Mouse (Mus musculus) CH12.LX (cell line): ENCODE measurements around the gene Adamtsl1. TPM values are rescaled to one million over a fixed set of nuclear protein-coding genes. Genes with fewer than 3 reads are reported as not detected.

Experiments used
- DNase-seq: peaks from one replicate; pipeline ENCODE4 v3.0.0-alpha.2; 2013; ENCODE audit errors: extremely low read depth
- H3K27ac ChIP-seq: 2 replicates; pipeline ENCODE4 v1.5.1; 2012; ENCODE audit warnings: low read depth, mild to moderate bottlenecking, control low read depth, moderate library complexity; ENCODE audit not compliant: insufficient read depth
- H3K27me3 ChIP-seq: replicated peaks from 2 replicates; pipeline ENCODE3; 2012; ENCODE audit warnings: inconsistent platforms
- H3K36me3 ChIP-seq, 2 experiments: replicated peaks in 1 of 2; 2 replicates each; pipeline versions ENCODE3 to v1.6.1; 2012; ENCODE audit warnings: inconsistent platforms in 1 of 2, low read length in 1 of 2, mild to moderate bottlenecking in 1 of 2, mixed read lengths in 1 of 2, moderate library complexity in 1 of 2; ENCODE audit not compliant: control insufficient read depth in 1 of 2, insufficient read depth in 1 of 2
- H3K4me1 ChIP-seq, 2 experiments: 2 replicates each; pipeline ENCODE4 v1.6.1; 2012; ENCODE audit warnings: inconsistent platforms in 1 of 2, moderate library complexity in 1 of 2; ENCODE audit not compliant: insufficient read depth in 2 of 2, control insufficient read depth in 1 of 2
- H3K4me2 ChIP-seq: 2 replicates; pipeline ENCODE4 v1.6.1; 2012; ENCODE audit warnings: low read depth, mild to moderate bottlenecking, control low read depth; ENCODE audit not compliant: poor library complexity, insufficient read depth, severe bottlenecking
- H3K4me3 ChIP-seq, 3 experiments: fragments of 150-350 bp in 1 of 3; sonication (generic) in 1 of 3; replicated peaks in 1 of 3; 2 replicates each; pipeline versions ENCODE3 to v1.5.1; 2011 to 2012; ENCODE audit warnings: low read depth in 2 of 3, low read length in 2 of 3, mild to moderate bottlenecking in 2 of 3, moderate library complexity in 2 of 3, control low read depth in 1 of 3, improper control_type of control experiment in 1 of 3, inconsistent platforms in 1 of 3, mixed read lengths in 1 of 3; ENCODE audit not compliant: poor library complexity in 1 of 3
- H3K79me2 ChIP-seq: replicated peaks from 2 replicates; pipeline ENCODE4 v1.6.1; 2012; ENCODE audit warnings: mild to moderate bottlenecking, moderate library complexity; ENCODE audit not compliant: control insufficient read depth, poor library complexity, insufficient read depth, severe bottlenecking; ENCODE audit errors: extremely low read depth
- H3K9ac ChIP-seq: 2 replicates; pipeline ENCODE4 v1.6.1; 2012; ENCODE audit warnings: low read depth, mild to moderate bottlenecking, control low read depth, moderate library complexity; ENCODE audit not compliant: insufficient read depth
- H3K9me3 ChIP-seq: replicated peaks from 2 replicates; pipeline ENCODE3; 2012; ENCODE audit warnings: low read length, inconsistent platforms, mixed read lengths
- CHD2 ChIP-seq: IDR thresholded peaks from 2 replicates; pipeline ENCODE4 v1.6.1; 2011; ENCODE audit warnings: low read length, improper control_type of control experiment
- CTCF ChIP-seq, 2 experiments: IDR thresholded peaks in 1 of 2; conservative IDR thresholded peaks in 1 of 2; 2 replicates each; pipeline ENCODE4 v1.5.1; 2011 to 2012; ENCODE audit warnings: low read depth in 2 of 2, low read length in 2 of 2, improper control_type of control experiment in 1 of 2, inconsistent platforms in 1 of 2, mild to moderate bottlenecking in 1 of 2, moderate library complexity in 1 of 2
- ELF1 ChIP-seq: IDR thresholded peaks from 2 replicates; pipeline ENCODE4 v1.6.1; 2014; ENCODE audit warnings: low read depth, mild to moderate bottlenecking, inconsistent platforms, low read length, improper control_type of control experiment
- ETS1 ChIP-seq: conservative IDR thresholded peaks from 2 replicates; pipeline ENCODE4 v1.6.1; 2012; ENCODE audit warnings: low read depth, mild to moderate bottlenecking, inconsistent platforms, low read length, improper control_type of control experiment, moderate library complexity
- HCFC1 ChIP-seq: IDR thresholded peaks from 2 replicates; pipeline ENCODE4 v1.6.1; 2012; ENCODE audit warnings: low read depth, mild to moderate bottlenecking, inconsistent platforms, low read length, improper control_type of control experiment
- JUND ChIP-seq: conservative IDR thresholded peaks from 2 replicates; pipeline ENCODE4 v1.6.1; 2011; ENCODE audit warnings: low read depth, low read length, improper control_type of control experiment
- KAT2A ChIP-seq: IDR thresholded peaks from 2 replicates; pipeline ENCODE4 v1.6.1; 2012; ENCODE audit warnings: low read length, improper control_type of control experiment, inconsistent platforms; ENCODE audit not compliant: insufficient replicate concordance
- MAZ ChIP-seq: IDR thresholded peaks from 2 replicates; pipeline ENCODE4 v1.6.1; 2012; ENCODE audit warnings: low read depth, mild to moderate bottlenecking, inconsistent platforms, low read length, improper control_type of control experiment, moderate library complexity
- MEF2A ChIP-seq: IDR thresholded peaks from 2 replicates; pipeline ENCODE4 v1.6.1; 2014; ENCODE audit warnings: low read depth, mild to moderate bottlenecking, inconsistent platforms, low read length, improper control_type of control experiment, borderline replicate concordance
- NELFE ChIP-seq: IDR thresholded peaks from 2 replicates; pipeline ENCODE4 v1.6.1; 2011; ENCODE audit warnings: low read depth, low read length, improper control_type of control experiment
- NRF1 ChIP-seq: IDR thresholded peaks from 2 replicates; pipeline ENCODE4 v1.6.1; 2014; ENCODE audit warnings: low read depth, mild to moderate bottlenecking, inconsistent platforms, low read length, improper control_type of control experiment, moderate library complexity
- PAX5 ChIP-seq: IDR thresholded peaks from 2 replicates; pipeline ENCODE4 v1.6.1; 2012; ENCODE audit warnings: low read length, inconsistent platforms, mixed read lengths
- SIN3A ChIP-seq: IDR thresholded peaks from 2 replicates; pipeline ENCODE4 v1.6.1; 2012; ENCODE audit warnings: low read length, improper control_type of control experiment, inconsistent platforms
- SMC3 ChIP-seq: IDR thresholded peaks from 2 replicates; pipeline ENCODE4 v1.6.1; 2011; ENCODE audit warnings: low read depth, low read length, improper control_type of control experiment
- USF1 ChIP-seq: IDR thresholded peaks from 2 replicates; pipeline ENCODE4 v1.6.1; 2014; ENCODE audit warnings: low read depth, mild to moderate bottlenecking, inconsistent platforms, low read length, improper control_type of control experiment
- ZC3H11A ChIP-seq: IDR thresholded peaks from 2 replicates; pipeline ENCODE4 v1.6.1; 2012; ENCODE audit warnings: low read depth, mild to moderate bottlenecking, inconsistent platforms, low read length, improper control_type of control experiment
- ZKSCAN1 ChIP-seq: IDR thresholded peaks from 2 replicates; pipeline ENCODE4 v1.6.1; 2012; ENCODE audit warnings: low read depth, inconsistent platforms, low read length, improper control_type of control experiment, borderline replicate concordance
- ZMIZ1 ChIP-seq: IDR thresholded peaks from 2 replicates; pipeline ENCODE4 v1.6.1; 2012; ENCODE audit warnings: low read depth, mild to moderate bottlenecking, inconsistent platforms, low read length, improper control_type of control experiment
- ZNF384 ChIP-seq: IDR thresholded peaks from 2 replicates; pipeline ENCODE4 v1.6.1; 2012; ENCODE audit warnings: low read depth, low read length, improper control_type of control experiment, inconsistent platforms
- dilution Hi-C: fragments of 300-500 bp; cut with MboI; formaldehyde crosslinking; loops from 2 replicates; pipeline ENCODE4 v1.14.3; 2020; ENCODE audit warnings: low sequenced_read_pairs; ENCODE audit not compliant: extremely low pct_unique_long_range_greater_than_20kb, extremely low pct_ligation_motif_present
- in situ Hi-C: fragments of 300-500 bp; cut with MboI; formaldehyde crosslinking; loops from 3 replicates; pipeline ENCODE4 v1.14.3; 2019; ENCODE audit warnings: low sequenced_read_pairs, low pct_ligation_motif_present, low pct_unique_long_range_greater_than_20kb, mixed read lengths
- polyA plus RNA-seq: library from polyadenylated mRNA; unstranded; fragments of >175 nt; gene quantifications from 2 replicates; pipeline ENCODE4 v1.2.1, GENCODE M21; 2012; ENCODE audit warnings: low read depth; ENCODE audit not compliant: insufficient read length
- total RNA-seq, 2 experiments: library from RNA; depleted of rRNA; stranded (reverse); fragments of 300-350 nt in 1 of 2; fragments of >200 nt in 1 of 2; gene quantifications; 2 replicates each; pipeline ENCODE4 v1.2.3; 2012 to 2014

The Adamtsl1 gene
- total and polyA plus RNA-seq, 3 experiments = not detected

- Histone ChIP-seq H3K4me3 (no peak overlapping the region), H3K27ac (no peak overlapping the region), H3K9ac (no peak overlapping the region), H3K4me2 (no peak overlapping the region), H3K79me2 (no peaks in the 10 kb centered on the region), H3K9me3 (no peaks in the 10 kb centered on the region), H3K4me1 (no peaks in the 10 kb centered on the region), H3K27me3 (no peaks in the 10 kb centered on the region), H3K36me3 (no peaks in the 10 kb centered on the region)
- in situ Hi-C loops (no loop called here), dilution Hi-C loops (no loop called here)
- TF ChIP-seq SIN3A (no peak), NELFE (no peak), KAT2A (no peak), HCFC1 (no peak), MAZ (no peak), ETS1 (no peak)
- DNase-seq = no peak
Measured at GRCm38 (mm10) chr4:86407200-86407527, 893.2 kb downstream of the Adamtsl1 start.

GRCm38 (mm10) chr4:86408421-86408820 is 894.4 kb downstream of the Adamtsl1 start:
- in situ Hi-C loops = no loop called here
- H3K36me3 ChIP-seq = no peaks in the 10 kb centered on the region
- H3K4me1 ChIP-seq = no peaks in the 10 kb centered on the region
- H3K9ac ChIP-seq = no peak overlapping the region
- no peak overlapping the region for H3K4me2 ChIP-seq
- no peaks in the 10 kb centered on the region for H3K79me2 ChIP-seq
- H3K27me3 ChIP-seq = no peaks in the 10 kb centered on the region
- no peaks in the 10 kb centered on the region for H3K9me3 ChIP-seq
- dilution Hi-C loops = no loop called here
- H3K4me3 ChIP-seq = no peak overlapping the region
- no peak for DNase-seq
- no peak overlapping the region for H3K27ac ChIP-seq
- TF ChIP-seq NRF1 = no peak
- no peak for TF ChIP-seq MEF2A
- TF ChIP-seq ZNF384 = no peak
- TF ChIP-seq USF1 = no peak
- no peak for TF ChIP-seq CTCF (conservative IDR thresholded peaks at IDR 0.05 in 1 of 2, IDR thresholded peaks at IDR 0.05 in 1 of 2; ENCODE audit: low read depth in 2 of 2, low read length in 2 of 2)
- no peak for TF ChIP-seq JUND
- no peak for TF ChIP-seq CHD2
- TF ChIP-seq PAX5 = no peak
- no peak for TF ChIP-seq SMC3
- no peak for TF ChIP-seq ZC3H11A
- no peak for TF ChIP-seq ZMIZ1

DNA sequence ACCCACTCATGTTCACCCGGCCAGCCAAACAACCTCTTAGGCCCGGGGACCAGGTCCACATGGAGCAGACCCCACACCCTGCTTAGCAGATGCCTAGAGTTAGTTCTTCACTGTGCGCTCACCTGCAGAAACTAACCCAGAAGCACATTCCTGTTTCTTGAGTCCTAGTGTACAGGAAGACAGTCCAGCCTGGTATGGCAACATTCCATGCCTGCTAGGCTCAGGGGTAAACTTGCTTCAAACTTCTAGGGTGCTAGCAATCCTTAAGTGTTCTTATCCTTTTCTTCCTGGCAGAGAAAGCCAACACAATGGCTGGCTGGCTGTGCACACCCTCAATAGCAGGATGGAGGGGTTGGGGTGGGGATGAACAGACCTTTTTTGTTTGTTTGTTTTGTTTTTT is 897.0 kb downstream of the Adamtsl1 start:
- Histone ChIP-seq H3K4me3 (no peak overlapping the region), H3K9me3 (no peaks in the 10 kb centered on the region), H3K4me2 (no peak overlapping the region), H3K9ac (no peak overlapping the region), H3K79me2 (no peaks in the 10 kb centered on the region), H3K4me1 (no peaks in the 10 kb centered on the region), H3K36me3 (no peaks in the 10 kb centered on the region), H3K27ac (no peak overlapping the region), H3K27me3 (no peaks in the 10 kb centered on the region)
- DNase-seq = no peak
- TF ChIP-seq HCFC1 = no peak
- no peak for TF ChIP-seq ZMIZ1
- TF ChIP-seq ELF1 = no peak
- TF ChIP-seq ZKSCAN1 = no peak
- TF ChIP-seq KAT2A = no peak
- dilution Hi-C loops (no loop called here), in situ Hi-C loops (no loop called here)
